8 mouse cellular contexts compared by ENCODE assay signal in genomic region chr10:127069281-127070189, GRCm38 (mm10). TPM values are rescaled to one million over a fixed set of nuclear protein-coding genes. Genes with fewer than 3 reads are reported as not detected.
DNase-seq lines count a peak whose midpoint lies in the region; ATAC-seq and TF ChIP-seq lines count a peak whose summit lies in the region.

No protein-coding gene starts in this region.

- H3K4me3 ChIP-seq in spleen, adult 2 months (ENCODE audit: extremely low read depth, insufficient read depth, insufficient read length): peak overlapping the region; percentile 60
- H3K4me3 ChIP-seq in heart, postnatal 0 days (ENCODE audit: low read depth, low read length): peak overlapping the region; percentile 89

- peak overlapping the region; percentile 81 for H3K9ac ChIP-seq in heart, postnatal 0 days (replicated peaks; ENCODE audit: low read depth, low read length)

- H3K4me2 ChIP-seq in heart, postnatal 0 days (ENCODE audit: low read depth, low read length): peak overlapping the region; percentile 80

- TF ChIP-seq POLR2A in spleen, adult 2 months (IDR thresholded peaks at IDR 0.05; ENCODE audit: low read depth, low read length): no peak

- TF ChIP-seq EP300 in heart, postnatal 0 days (IDR thresholded peaks at IDR 0.05; ENCODE audit: low read depth): no peak

- no peaks in the 10 kb centered on the region for H3K27me3 ChIP-seq in spleen, adult 2 months (ENCODE audit: control insufficient read depth, insufficient read depth, low read length)
- no peaks in the 10 kb centered on the region for H3K27me3 ChIP-seq in heart, postnatal 0 days (ENCODE audit: control insufficient read depth, insufficient read depth, low read length)

- no peaks in the 10 kb centered on the region for H3K9me3 ChIP-seq in heart, postnatal 0 days (replicated peaks; ENCODE audit: control insufficient read depth, low read length)

- no peak for TF ChIP-seq CTCF in spleen, adult 2 months (IDR thresholded peaks at IDR 0.05; ENCODE audit: extremely low read depth, insufficient read depth, insufficient read length, insufficient replicate concordance)
- no peak for TF ChIP-seq CTCF in heart, postnatal 0 days (IDR thresholded peaks at IDR 0.05; ENCODE audit: low read depth)

- no peak for DNase-seq in cerebellum, adult 11 months
- no peak for DNase-seq in spleen, adult 2 months (ENCODE audit: low read depth in 1 of 2, low spot score in 2 of 2)
- no peak for DNase-seq in spleen, adult 18-20 months
- DNase-seq in heart, postnatal 0 days (ENCODE audit: low spot score): no peak
- no peak for DNase-seq in natural killer cell, adult 2 months (ENCODE audit: low spot score in 2 of 2)
- DNase-seq in urinary bladder, postnatal 36 days (ENCODE audit: low spot score in 2 of 2): no peak

- peaks cover 8% of the 10 kb centered on the region for H3K36me3 ChIP-seq in spleen, adult 2 months (ENCODE audit: control insufficient read depth, insufficient read depth, low read length)
- peaks cover 39% of the 10 kb centered on the region for H3K36me3 ChIP-seq in heart, postnatal 0 days (replicated peaks; ENCODE audit: control insufficient read depth, insufficient read depth, low read length)

- WGBS in spleen, adult 2 months: 12% methylated on average over 30 of the region's 30 CpGs
- 8% methylated on average over 30 of the region's 30 CpGs for WGBS in heart, postnatal 0 days

- no peak overlapping the region; the same call in 1 of the 2 replicates for H3K27ac ChIP-seq in spleen, adult 2 months (ENCODE audit: insufficient read depth, low read length)
- H3K27ac ChIP-seq in heart, postnatal 0 days (ENCODE audit: low read depth): peak overlapping the region; percentile 89

- 0 out of 2 replicates have a peak, but pooled peaks have one; percentile 14 for ATAC-seq in cerebellum, adult (ENCODE audit: insufficient number of reproducible peaks, low FRiP score, low TSS enrichment)
- peak; percentile 22; the same call in 1 of the 2 replicates for ATAC-seq in heart, postnatal 0 days (ENCODE audit: insufficient read depth, low read depth)
- ATAC-seq in megakaryocyte-erythroid progenitor cell, adult 5-6 weeks (replicated peaks; ENCODE audit: low FRiP score, low TSS enrichment, poor library complexity, severe bottlenecking): peak; percentile 21

- peaks cover 4% of the 10 kb centered on the region; the same call in 1 of the 2 replicates for H3K4me1 ChIP-seq in spleen, adult 2 months (ENCODE audit: control insufficient read depth, insufficient read depth, insufficient read length)
- peaks cover 19% of the 10 kb centered on the region for H3K4me1 ChIP-seq in heart, postnatal 0 days (ENCODE audit: control insufficient read depth, insufficient read depth)

RNA-seq across cellular contexts. Expression of gene Tspan31, which starts 0.5 kb away (rescaled TPM):
- 29.9 and 32.4 TPM in 2 replicates for polyA plus RNA-seq in spleen, adult 2 months (2012; rRNA removed)
- 104 and 117 TPM in 2 replicates for total RNA-seq in heart, postnatal 0 days (2014; rRNA removed; ENCODE audit: low replicate concordance)
- 73.5 and 79.9 TPM in 2 replicates for polyA plus RNA-seq in heart, postnatal 0 days (2015; fragmentation: Nextera tagmentation; extraction: Ambion mirVana)
- total RNA-seq in megakaryocyte-erythroid progenitor cell, adult 5-6 weeks (2014; fragmentation: Nextera tagmentation): 43.9 and 73.9 TPM in 2 replicates
- total RNA-seq in megakaryocyte-erythroid progenitor cell, adult 5-6 weeks (2017): 28.9 and 55.3 TPM in 2 replicates

RNA-seq across cellular contexts. Expression of gene Agap2, which starts 5.5 kb away (rescaled TPM):
- 45.6 and 60.9 TPM in 2 replicates for polyA plus RNA-seq in spleen, adult 2 months (2012; rRNA removed)
- total RNA-seq in heart, postnatal 0 days (2014; rRNA removed; ENCODE audit: low replicate concordance): 1.4 and 1.7 TPM in 2 replicates
- polyA plus RNA-seq in heart, postnatal 0 days (2015; fragmentation: Nextera tagmentation; extraction: Ambion mirVana): 0.15 and 0.29 TPM in 2 replicates
- 19.7 and 45.9 TPM in 2 replicates for total RNA-seq in megakaryocyte-erythroid progenitor cell, adult 5-6 weeks (2014; fragmentation: Nextera tagmentation)
- 26.4 and 43.3 TPM in 2 replicates for total RNA-seq in megakaryocyte-erythroid progenitor cell, adult 5-6 weeks (2017)

RNA-seq across cellular contexts. Expression of gene Cdk4, which starts 6.2 kb away (rescaled TPM):
- polyA plus RNA-seq in spleen, adult 2 months (2012; rRNA removed): 106 and 140 TPM in 2 replicates
- 457 and 539 TPM in 2 replicates for total RNA-seq in heart, postnatal 0 days (2014; rRNA removed; ENCODE audit: low replicate concordance)
- 382 and 392 TPM in 2 replicates for polyA plus RNA-seq in heart, postnatal 0 days (2015; fragmentation: Nextera tagmentation; extraction: Ambion mirVana)
- 656 and 761 TPM in 2 replicates for total RNA-seq in megakaryocyte-erythroid progenitor cell, adult 5-6 weeks (2014; fragmentation: Nextera tagmentation)
- total RNA-seq in megakaryocyte-erythroid progenitor cell, adult 5-6 weeks (2017): 479 and 664 TPM in 2 replicates

RNA-seq across cellular contexts. Expression of gene March9, which starts 9.6 kb away (rescaled TPM):
- polyA plus RNA-seq in spleen, adult 2 months (2012; rRNA removed): 3.1 and 4.1 TPM in 2 replicates
- 0.65 and 1.0 TPM in 2 replicates for total RNA-seq in heart, postnatal 0 days (2014; rRNA removed; ENCODE audit: low replicate concordance)
- polyA plus RNA-seq in heart, postnatal 0 days (2015; fragmentation: Nextera tagmentation; extraction: Ambion mirVana): 0.14 TPM in 2 replicates
- total RNA-seq in megakaryocyte-erythroid progenitor cell, adult 5-6 weeks (2014; fragmentation: Nextera tagmentation): not detected in 2 replicates
- not detected in 2 replicates for total RNA-seq in megakaryocyte-erythroid progenitor cell, adult 5-6 weeks (2017)

RNA-seq across cellular contexts. Expression of gene Cyp27b1, which starts 21.5 kb away (rescaled TPM):
- polyA plus RNA-seq in spleen, adult 2 months (2012; rRNA removed): 0.20 and 0.26 TPM in 2 replicates
- not detected in 2 replicates for total RNA-seq in heart, postnatal 0 days (2014; rRNA removed; ENCODE audit: low replicate concordance)
- 0.04 and 0.08 TPM in 2 replicates for polyA plus RNA-seq in heart, postnatal 0 days (2015; fragmentation: Nextera tagmentation; extraction: Ambion mirVana)
- total RNA-seq in megakaryocyte-erythroid progenitor cell, adult 5-6 weeks (2014; fragmentation: Nextera tagmentation): not detected in 2 replicates
- not detected in 2 replicates for total RNA-seq in megakaryocyte-erythroid progenitor cell, adult 5-6 weeks (2017)
